Mouse (Mus musculus) 3134 (cell line): ENCODE measurements around the gene Bmf.
A peak's percentile ranks its signal among the peaks of the same experiment; 100 is the strongest.

ENCODE experiments used
- DNase-seq: peaks from one replicate; pipeline ENCODE4 v3.0.0-alpha.2; 2011; ENCODE audit warnings: low spot score; ENCODE audit not compliant: insufficient read length; ENCODE audit errors: extremely low read depth

Gene Bmf

GRCm38 (mm10) chr2:118520042-118520933, 29.2 kb downstream of the Bmf start:
- DNase-seq: peak; percentile 70

GRCm38 (mm10) chr2:118512418-118513377, 36.8 kb downstream of the Bmf start:
- no peak for DNase-seq

- DNase-seq: no peak
Measured at GRCm38 (mm10) chr2:118511779-118512417, 37.6 kb downstream of the Bmf start.

GRCm38 (mm10) chr2:118510447-118511310, 38.8 kb downstream of the Bmf start:
- DNase-seq: peak; percentile 92

GRCm38 (mm10) chr2:118509688-118510446, 39.6 kb downstream of the Bmf start:
- no peak for DNase-seq

- no peak for DNase-seq
Measured at GRCm38 (mm10) chr2:118507126-118507525, 42.4 kb downstream of the Bmf start.

GRCm38 (mm10) chr2:118500191-118500590, 49.3 kb downstream of the Bmf start:
- DNase-seq: no peak

- DNase-seq: no peak
Measured at GRCm38 (mm10) chr2:118499135-118499961, 50.1 kb downstream of the Bmf start.

GRCm38 (mm10) chr2:118498476-118498875, 51.0 kb downstream of the Bmf start:
- no peak for DNase-seq

GRCm38 (mm10) chr2:118497890-118498289, 51.6 kb downstream of the Bmf start:
- DNase-seq: no peak

GRCm38 (mm10) chr2:118495024-118495423, 54.5 kb downstream of the Bmf start:
- no peak for DNase-seq

- no peak for DNase-seq
Measured at GRCm38 (mm10) chr2:118491741-118492395, 57.6 kb downstream of the Bmf start.

GRCm38 (mm10) chr2:118491281-118491731, 58.2 kb downstream of the Bmf start:
- no peak for DNase-seq

- DNase-seq: peak; percentile 76
Measured at GRCm38 (mm10) chr2:118490241-118491091, 59.0 kb downstream of the Bmf start.

- DNase-seq: no peak
Measured at GRCm38 (mm10) chr2:118487806-118488205, 61.7 kb downstream of the Bmf start.

GRCm38 (mm10) chr2:118486933-118487332, 62.6 kb downstream of the Bmf start:
- peak; percentile 65 for DNase-seq

GRCm38 (mm10) chr2:118485415-118485814, 64.1 kb downstream of the Bmf start:
- no peak for DNase-seq
